Mouse (Mus musculus) liver, embryonic 16.5 days (tissue): Measurements from ENCODE around the gene Pcnp. TPM values are rescaled to one million over a fixed set of nuclear protein-coding genes. Genes with fewer than 3 reads are reported as not detected.

Source experiments
- ATAC-seq: fragments of 200-750 bp; cut with Nextera tagmentation; 2 replicates; pipeline ENCODE4 v1.8.0; 2017; ENCODE audit warnings: low read depth, mild to moderate bottlenecking, moderate number of reproducible peaks, moderate library complexity
- H3K27ac ChIP-seq: fragments of 300-500 bp; sonication (generic); 2 replicates; pipeline ENCODE4 v1.5.1; 2014; ENCODE audit warnings: mild to moderate bottlenecking, low read length
- H3K27me3 ChIP-seq: fragments of 300-500 bp; sonication (generic); 2 replicates; pipeline ENCODE4 v1.6.1; 2014; ENCODE audit warnings: low read depth, low read length, mixed read lengths; ENCODE audit not compliant: control insufficient read depth, insufficient read depth
- H3K36me3 ChIP-seq: fragments of 300-500 bp; sonication (generic); 2 replicates; pipeline ENCODE4 v1.6.1; 2014; ENCODE audit warnings: mild to moderate bottlenecking; ENCODE audit not compliant: control insufficient read depth, insufficient read depth
- H3K4me1 ChIP-seq: fragments of 300-500 bp; sonication (generic); 2 replicates; pipeline ENCODE4 v1.6.1; 2014; ENCODE audit warnings: low read depth, low read length, mixed read lengths; ENCODE audit not compliant: control insufficient read depth
- H3K4me2 ChIP-seq: fragments of 300-500 bp; sonication (generic); 2 replicates; pipeline ENCODE4 v1.6.1; 2014; ENCODE audit warnings: low read depth, low read length, mixed read lengths
- H3K4me3 ChIP-seq: fragments of 300-500 bp; sonication (generic); 2 replicates; pipeline ENCODE4 v1.5.1; 2014; ENCODE audit warnings: low read depth, mild to moderate bottlenecking, low read length
- H3K9ac ChIP-seq: fragments of 300-500 bp; sonication (generic); 2 replicates; pipeline ENCODE4 v1.6.1; 2014; ENCODE audit warnings: low read depth, low read length
- H3K9me3 ChIP-seq: fragments of 300-500 bp; sonication (generic); replicated peaks from 2 replicates; pipeline ENCODE4 v1.6.1; 2016; ENCODE audit warnings: low read length; ENCODE audit not compliant: control insufficient read depth
- WGBS: fragments of 180-500 bp; shearing (Covaris S2); extraction: QIAGEN DNeasy Blood & Tissue Kit; methylation state at CpG from one replicate; pipeline ENCODE4 v1.1.7; 2014; ENCODE audit not compliant: insufficient replicate concordance; 5-methylcytosine and 5-hydroxymethylcytosine counted together
- polyA plus RNA-seq: library from polyadenylated mRNA; unstranded; fragments of >200 nt; fragmentation: Nextera tagmentation; extraction: Ambion mirVana; gene quantifications from 2 replicates; pipeline ENCODE4 v1.2.1, GENCODE M21; 2015

The Pcnp gene
- polyA plus RNA-seq, 1 experiment from 2014 or later, result 76.6 TPM

DNA sequence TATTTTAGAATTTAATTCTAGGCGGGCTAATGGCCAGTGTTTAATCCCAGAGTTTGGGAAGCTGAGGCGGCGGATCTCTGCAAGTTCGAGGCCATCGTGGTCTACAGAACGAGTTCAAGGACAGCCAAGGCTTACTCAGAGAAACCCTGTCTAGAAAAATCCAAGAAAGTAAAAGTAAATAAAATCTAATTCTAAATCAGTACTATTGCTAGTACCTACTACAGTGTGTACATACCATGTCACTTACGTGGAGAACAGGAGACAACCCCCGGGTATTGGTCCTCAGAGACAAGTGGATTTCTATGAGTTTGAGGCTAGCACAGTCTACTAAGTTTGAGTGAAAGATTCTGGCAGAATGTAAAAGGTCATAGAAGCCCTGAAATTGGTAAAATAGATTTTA is 8.6 kb upstream of the Pcnp start:
- no peaks in the 10 kb centered on the region for H3K9me3 ChIP-seq
- H3K36me3 ChIP-seq, result peaks cover 8% of the 10 kb centered on the region
- H3K27ac ChIP-seq, result peak overlapping the region; percentile 88
- 26% methylated on average over 8 of the region's 8 CpGs for WGBS
- H3K4me3 ChIP-seq, result peak overlapping the region; percentile 99
- peak overlapping the region; percentile 87 for H3K4me2 ChIP-seq
- H3K27me3 ChIP-seq, result no peaks in the 10 kb centered on the region
- peaks cover 11% of the 10 kb centered on the region for H3K4me1 ChIP-seq
- peak overlapping the region; percentile 93 for H3K9ac ChIP-seq
- ATAC-seq, result no peak

DNA sequence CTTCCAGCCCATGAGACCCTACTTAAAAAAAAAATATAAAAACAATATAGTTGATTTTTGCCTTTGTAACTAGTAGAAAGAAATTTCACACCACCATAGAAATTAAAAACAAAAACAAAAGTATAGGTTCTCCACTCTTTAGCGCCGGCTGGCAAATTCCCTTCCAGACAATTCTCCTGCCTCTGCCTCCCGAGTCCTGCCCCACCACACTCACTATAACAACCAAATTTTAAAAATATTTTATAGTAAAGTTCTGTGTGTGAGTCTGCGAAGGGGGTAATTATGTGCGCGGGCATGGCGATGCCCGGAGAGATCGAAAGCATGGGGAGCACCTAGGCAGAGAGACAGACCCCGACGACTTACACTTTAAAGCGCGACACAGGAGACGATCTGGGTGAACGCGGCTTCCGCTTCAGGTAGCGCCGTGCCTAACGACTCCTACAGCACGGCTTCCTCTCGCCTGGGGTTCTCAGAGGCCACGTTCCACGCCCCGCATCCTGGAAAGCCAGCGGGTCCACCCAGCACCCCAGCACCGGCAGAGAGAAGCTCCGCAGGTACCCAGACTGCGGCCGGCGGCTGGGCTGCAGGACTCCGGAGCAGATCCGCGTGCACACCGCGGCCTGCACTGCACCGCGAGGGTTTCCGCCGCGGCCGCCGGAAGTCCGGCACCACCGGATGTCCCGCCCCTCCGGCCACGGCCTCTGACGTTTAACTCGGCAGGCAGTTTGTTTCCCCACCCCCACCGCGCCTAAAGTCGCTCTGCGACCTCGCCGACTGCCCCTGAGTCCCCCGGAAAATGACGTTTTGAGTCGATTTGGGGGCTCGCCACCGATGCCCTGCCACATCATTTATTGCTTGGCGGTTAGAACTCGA is 7.8 kb upstream of the Pcnp start, which contains the start of gene Trmt10c:
TSS of gene Trmt10c (minus strand) at position 682 of the 873 bp plus-strand sequence.
- peak within 1 kb of the TSS; percentile 99 for H3K4me3 ChIP-seq
- peaks cover 11% of the 10 kb centered on the region for H3K4me1 ChIP-seq
- H3K9me3 ChIP-seq, result no peaks in the 10 kb centered on the region
- H3K27me3 ChIP-seq, result no peaks in the 10 kb centered on the region
- peak; percentile 100 for ATAC-seq
- H3K36me3 ChIP-seq, result peaks cover 11% of the 10 kb centered on the region
- WGBS, result under 1% methylated on average over 63 of the region's 63 CpGs
- H3K4me2 ChIP-seq, result peak within 1 kb of the TSS; percentile 87
- H3K27ac ChIP-seq, result peak within 1 kb of the TSS; percentile 88
- H3K9ac ChIP-seq, result peak within 1 kb of the TSS; percentile 93

DNA sequence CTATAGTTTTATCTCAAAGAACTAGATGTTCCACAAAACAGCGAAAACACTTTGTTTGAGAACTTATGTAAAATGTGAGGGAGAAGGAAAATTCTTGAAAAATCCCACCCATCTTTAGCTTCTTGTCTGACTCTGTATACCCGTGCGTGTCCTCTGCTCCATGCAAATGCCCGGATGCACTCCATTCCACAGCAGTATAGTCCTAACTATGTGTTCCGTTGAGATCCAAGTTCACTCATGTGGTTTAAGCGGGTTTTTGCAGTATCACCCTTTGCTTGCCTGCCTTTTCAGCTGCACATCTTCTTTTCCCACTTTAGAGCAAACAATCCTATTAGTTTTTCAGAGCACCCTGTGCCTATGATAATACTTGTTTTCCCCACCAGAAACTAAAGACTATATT is 7.0 kb upstream of the Pcnp start:
- Histone ChIP-seq H3K9me3 (no peaks in the 10 kb centered on the region), H3K27ac (no peak overlapping the region), H3K4me2 (peak overlapping the region; percentile 87), H3K36me3 (peaks cover 13% of the 10 kb centered on the region), H3K4me1 (peaks cover 12% of the 10 kb centered on the region), H3K27me3 (no peaks in the 10 kb centered on the region), H3K4me3 (peak overlapping the region; percentile 99), H3K9ac (peak overlapping the region; percentile 93)
- WGBS, result 35% methylated on average over 6 of the region's 6 CpGs
- ATAC-seq, result no peak

- Histone ChIP-seq H3K9ac (no peak overlapping the region), H3K9me3 (no peaks in the 10 kb centered on the region), H3K27ac (no peak overlapping the region), H3K4me2 (no peak overlapping the region), H3K4me3 (no peak overlapping the region), H3K36me3 (peaks cover 13% of the 10 kb centered on the region), H3K4me1 (peaks cover 24% of the 10 kb centered on the region), H3K27me3 (no peaks in the 10 kb centered on the region)
- no peak for ATAC-seq
- WGBS, result 88% methylated on average over 6 of the region's 6 CpGs
Observed at GRCm38 (mm10) chr16:56034566-56034965, 5.0 kb upstream of the Pcnp start.

GRCm38 (mm10) chr16:56028722-56029551 is 602 bp downstream of the Pcnp start:
- peak; percentile 90 for ATAC-seq
- H3K27me3 ChIP-seq, result no peaks in the 10 kb centered on the region
- H3K4me3 ChIP-seq, result peak overlapping the region; percentile 97
- WGBS, result under 1% methylated on average over 62 of the region's 62 CpGs
- peaks cover 21% of the 10 kb centered on the region for H3K4me1 ChIP-seq
- H3K27ac ChIP-seq, result peak overlapping the region; percentile 92
- H3K9me3 ChIP-seq, result no peaks in the 10 kb centered on the region
- peak overlapping the region; percentile 95 for H3K9ac ChIP-seq
- peak overlapping the region; percentile 81 for H3K4me2 ChIP-seq
- H3K36me3 ChIP-seq, result peaks cover 12% of the 10 kb centered on the region

GRCm38 (mm10) chr16:56027854-56028629 is 1.5 kb downstream of the Pcnp start:
- H3K9ac ChIP-seq, result peak overlapping the region; percentile 95
- H3K4me1 ChIP-seq, result peaks cover 21% of the 10 kb centered on the region
- no peaks in the 10 kb centered on the region for H3K27me3 ChIP-seq
- 25% methylated on average over 12 of the region's 12 CpGs for WGBS
- H3K9me3 ChIP-seq, result no peaks in the 10 kb centered on the region
- peak overlapping the region; percentile 81 for H3K4me2 ChIP-seq
- H3K27ac ChIP-seq, result no peak overlapping the region
- no peak for ATAC-seq
- H3K4me3 ChIP-seq, result peak overlapping the region; percentile 97
- peaks cover 9% of the 10 kb centered on the region for H3K36me3 ChIP-seq

GRCm38 (mm10) chr16:56019660-56020059 is 9.9 kb downstream of the Pcnp start:
- H3K27ac ChIP-seq, result no peak overlapping the region

DNA sequence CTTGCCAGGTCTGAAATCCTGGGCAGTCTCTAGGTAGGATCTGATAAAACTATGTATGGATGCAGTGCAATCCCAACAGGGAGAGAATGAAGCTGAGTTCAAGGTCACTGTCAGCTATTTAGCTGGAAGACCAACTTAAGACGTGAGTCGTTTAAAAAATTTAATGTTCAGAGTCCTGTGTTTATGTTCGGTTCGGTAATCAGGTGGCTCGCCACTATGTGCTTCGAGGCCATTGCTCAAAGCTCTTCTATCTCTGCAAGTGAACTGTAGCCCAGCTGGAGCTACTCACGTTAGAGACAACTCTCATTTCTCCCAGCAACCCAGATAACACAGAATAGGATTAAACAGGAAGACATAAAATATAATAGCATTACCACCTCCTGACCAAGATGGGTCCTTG is 15.5 kb downstream of the Pcnp start:
- Histone ChIP-seq H3K4me3 (no peak overlapping the region), H3K4me1 (no peaks in the 10 kb centered on the region), H3K9me3 (no peaks in the 10 kb centered on the region), H3K27me3 (no peaks in the 10 kb centered on the region), H3K36me3 (peaks cover 31% of the 10 kb centered on the region), H3K27ac (no peak overlapping the region), H3K9ac (no peak overlapping the region), H3K4me2 (no peak overlapping the region)
- WGBS, result 75% methylated on average over 7 of the region's 7 CpGs
- ATAC-seq, result no peak

More at GRCm38 (mm10) chr16:56019660-56020059, 9.9 kb downstream of the Pcnp start:
- no peak overlapping the region for H3K4me2 ChIP-seq
- no peaks in the 10 kb centered on the region for H3K4me1 ChIP-seq
- WGBS, result 90% methylated on average over 7 of the region's 7 CpGs
- H3K4me3 ChIP-seq, result no peak overlapping the region
- no peaks in the 10 kb centered on the region for H3K27me3 ChIP-seq
- H3K36me3 ChIP-seq, result peaks cover 37% of the 10 kb centered on the region
- H3K9me3 ChIP-seq, result no peaks in the 10 kb centered on the region
- H3K9ac ChIP-seq, result no peak overlapping the region
- ATAC-seq, result no peak
